Mouse (Mus musculus) A20 (cell line): Measurements from ENCODE around the gene Pltp.
"Not testable (repeated sequence)": the region's sequence is repeated elsewhere in the genome, so short reads cannot be mapped to it uniquely, and the experiment has no call there.

ENCODE experiments used
- DNase-seq: peaks from one replicate; pipeline ENCODE4 v3.0.0-alpha.2; 2011; ENCODE audit warnings: low read depth, low spot score

The Pltp gene

GRCm38 (mm10) chr2:164855572-164855971 lies 1.9 kb downstream of the Pltp start:
- DNase-seq = not testable (repeated sequence)

- DNase-seq = no peak
These were observed 7.5 kb downstream of the Pltp start for GRCm38 (mm10) chr2:164850061-164850460.

GRCm38 (mm10) chr2:164845782-164846181 lies 11.7 kb downstream of the Pltp start:
- DNase-seq = peak; percentile 48

GRCm38 (mm10) chr2:164835164-164835563 lies 22.3 kb downstream of the Pltp start:
- no peak for DNase-seq

- no peak for DNase-seq
These were observed 23.0 kb downstream of the Pltp start for GRCm38 (mm10) chr2:164834531-164834930.

GRCm38 (mm10) chr2:164833314-164833959 lies 24.1 kb downstream of the Pltp start, which contains the start of gene Neurl2:
Gene Neurl2, minus strand, starts transcription at chr2:164833456.
- peak; percentile 99 for DNase-seq

- DNase-seq = peak; percentile 93
These were observed 24.7 kb downstream of the Pltp start, which contains the start of gene Ctsa for GRCm38 (mm10) chr2:164832748-164833301. Gene Ctsa, plus strand, starts transcription at chr2:164832873.

GRCm38 (mm10) chr2:164832032-164832747 lies 25.3 kb downstream of the Pltp start:
- peak; percentile 69 for DNase-seq

GRCm38 (mm10) chr2:164831029-164831428 lies 26.5 kb downstream of the Pltp start:
- peak; percentile 85 for DNase-seq

GRCm38 (mm10) chr2:164829090-164829489 lies 28.4 kb downstream of the Pltp start:
- DNase-seq = no peak

GRCm38 (mm10) chr2:164828437-164828836 lies 29.1 kb downstream of the Pltp start, which contains the start of gene Spata25:
Gene Spata25, minus strand, starts transcription at chr2:164828537.
- no peak for DNase-seq

GRCm38 (mm10) chr2:164827146-164827850 lies 30.2 kb downstream of the Pltp start:
- DNase-seq = no peak

- no peak for DNase-seq
These were observed 32.0 kb downstream of the Pltp start for GRCm38 (mm10) chr2:164825521-164825920.

GRCm38 (mm10) chr2:164823969-164824368 lies 33.5 kb downstream of the Pltp start:
- DNase-seq = no peak

GRCm38 (mm10) chr2:164823181-164823585 lies 34.3 kb downstream of the Pltp start:
- DNase-seq = no peak

GRCm38 (mm10) chr2:164822636-164823165 lies 34.8 kb downstream of the Pltp start, which contains the start of gene Zswim1:
Gene Zswim1, plus strand, starts transcription at chr2:164822686.
- DNase-seq = peak; percentile 96

- DNase-seq = no peak
These were observed 36.5 kb downstream of the Pltp start for GRCm38 (mm10) chr2:164821060-164821459.

- no peak for DNase-seq
These were observed 39.8 kb downstream of the Pltp start for GRCm38 (mm10) chr2:164817703-164818102.

- DNase-seq = no peak
These were observed 40.3 kb downstream of the Pltp start for GRCm38 (mm10) chr2:164817206-164817605.

GRCm38 (mm10) chr2:164815821-164816220 lies 41.7 kb downstream of the Pltp start:
- DNase-seq = no peak

GRCm38 (mm10) chr2:164815348-164815747 lies 42.2 kb downstream of the Pltp start:
- DNase-seq = no peak

- no peak for DNase-seq
These were observed 44.0 kb downstream of the Pltp start for GRCm38 (mm10) chr2:164813557-164813956.
